Mouse (Mus musculus) stomach, embryonic 16.5 days (tissue): Measurements from ENCODE around the gene Sec22c. TPM values are rescaled to one million over a fixed set of nuclear protein-coding genes. Genes with fewer than 3 reads are reported as not detected.

ENCODE experiments used
- ATAC-seq: fragments of 200-750 bp; cut with Nextera tagmentation; 2 replicates; pipeline ENCODE4 v1.8.0; 2017; ENCODE audit warnings: moderate number of reproducible peaks, moderate TSS enrichment; ENCODE audit not compliant: insufficient read depth, low FRiP score
- H3K27ac ChIP-seq: fragments of 300-500 bp; sonication (generic); 2 replicates; pipeline ENCODE4 v1.5.1; 2014; ENCODE audit warnings: low read length
- H3K27me3 ChIP-seq: fragments of 300-500 bp; sonication (generic); 2 replicates; pipeline ENCODE4 v1.6.1; 2014; ENCODE audit warnings: low read length, control low read depth, mixed read lengths; ENCODE audit not compliant: control insufficient read depth, insufficient read depth
- H3K36me3 ChIP-seq: fragments of 300-500 bp; sonication (generic); 2 replicates; pipeline ENCODE4 v1.6.1; 2014; ENCODE audit warnings: low read length; ENCODE audit not compliant: control insufficient read depth, insufficient read depth
- H3K4me1 ChIP-seq: fragments of 300-500 bp; sonication (generic); 2 replicates; pipeline ENCODE4 v1.6.1; 2014; ENCODE audit warnings: low read length, control low read depth, mixed read lengths; ENCODE audit not compliant: control insufficient read depth, insufficient read depth
- H3K4me2 ChIP-seq: fragments of 300-500 bp; sonication (generic); 2 replicates; pipeline ENCODE4 v1.6.1; 2014; ENCODE audit warnings: low read depth, low read length, mixed read lengths
- H3K4me3 ChIP-seq: fragments of 300-500 bp; sonication (generic); replicated peaks from 2 replicates; pipeline ENCODE4 v1.5.1; 2014; ENCODE audit warnings: mild to moderate bottlenecking, low read length
- H3K9ac ChIP-seq: fragments of 300-500 bp; sonication (generic); 2 replicates; pipeline ENCODE4 v1.6.1; 2014; ENCODE audit warnings: low read length
- H3K9me3 ChIP-seq: fragments of 300-500 bp; sonication (generic); replicated peaks from 2 replicates; pipeline ENCODE4 v1.6.1; 2016; ENCODE audit warnings: low read length, control low read depth; ENCODE audit not compliant: control insufficient read depth
- WGBS: fragments of 180-500 bp; shearing (Covaris S2); extraction: QIAGEN DNeasy Blood & Tissue Kit; methylation state at CpG from one replicate; pipeline ENCODE4 v1.1.7; 2014; 5-methylcytosine and 5-hydroxymethylcytosine counted together
- polyA plus RNA-seq: library from polyadenylated mRNA; unstranded; fragments of >200 nt; fragmentation: Nextera tagmentation; extraction: Ambion mirVana; gene quantifications from 2 replicates; pipeline ENCODE4 v1.2.1, GENCODE M21; 2015

Sec22c gene
- polyA plus RNA-seq, 1 experiment from 2014 or later: 8.8 TPM

GRCm38 (mm10) chr9:121697150-121698049, 7.9 kb downstream of the Sec22c start:
- Histone ChIP-seq H3K4me1 (no peaks in the 10 kb centered on the region), H3K4me2 (no peak overlapping the region), H3K27me3 (no peaks in the 10 kb centered on the region), H3K27ac (no peak overlapping the region), H3K4me3 (no peak overlapping the region), H3K9ac (no peak overlapping the region), H3K9me3 (no peaks in the 10 kb centered on the region), H3K36me3 (0 out of 2 replicates have a peak, but pooled peaks cover 2% of the 10 kb centered on the region)
- ATAC-seq: peak; percentile 37; the same call in 1 of the 2 replicates
- WGBS: 100% methylated on average over 1 of the region's 1 CpGs

DNA sequence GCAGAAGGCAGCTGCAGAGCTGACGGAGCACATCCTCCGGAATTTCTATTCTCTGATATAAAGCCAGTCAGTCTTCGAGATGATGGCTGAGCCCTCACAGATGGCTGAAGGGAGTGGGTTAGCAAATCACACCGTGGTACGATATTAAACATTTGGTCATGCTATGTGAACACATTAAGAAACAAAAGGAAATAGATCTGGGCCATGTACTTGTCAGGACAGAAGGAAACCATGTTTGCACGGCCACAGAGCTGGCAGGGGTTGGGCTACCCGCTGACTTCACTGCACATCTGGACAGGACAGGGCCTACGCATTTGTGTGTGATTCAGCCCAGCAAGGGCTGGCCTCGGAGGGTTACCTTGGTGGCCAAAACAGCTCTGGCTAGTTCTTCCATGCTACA, 8.7 kb downstream of the Sec22c start:
- Histone ChIP-seq H3K27ac (no peak overlapping the region), H3K9me3 (no peaks in the 10 kb centered on the region), H3K36me3 (0 out of 2 replicates have a peak, but pooled peaks cover 2% of the 10 kb centered on the region), H3K27me3 (no peaks in the 10 kb centered on the region), H3K9ac (no peak overlapping the region), H3K4me2 (no peak overlapping the region), H3K4me1 (no peaks in the 10 kb centered on the region), H3K4me3 (no peak overlapping the region)
- no peak for ATAC-seq
- WGBS: 89% methylated on average over 9 of the region's 9 CpGs

- no peak for ATAC-seq
- no peak overlapping the region for H3K27ac ChIP-seq
- H3K4me1 ChIP-seq: no peaks in the 10 kb centered on the region
- no peak overlapping the region for H3K9ac ChIP-seq
- no peaks in the 10 kb centered on the region for H3K9me3 ChIP-seq
- no peak overlapping the region for H3K4me3 ChIP-seq
- WGBS: 78% methylated on average over 12 of the region's 12 CpGs
- no peak overlapping the region for H3K4me2 ChIP-seq
- peaks cover 2% of the 10 kb centered on the region; the same call in 1 of the 2 replicates for H3K36me3 ChIP-seq
- H3K27me3 ChIP-seq: no peaks in the 10 kb centered on the region
These were observed 10.6 kb downstream of the Sec22c start for GRCm38 (mm10) chr9:121694736-121695135.

DNA sequence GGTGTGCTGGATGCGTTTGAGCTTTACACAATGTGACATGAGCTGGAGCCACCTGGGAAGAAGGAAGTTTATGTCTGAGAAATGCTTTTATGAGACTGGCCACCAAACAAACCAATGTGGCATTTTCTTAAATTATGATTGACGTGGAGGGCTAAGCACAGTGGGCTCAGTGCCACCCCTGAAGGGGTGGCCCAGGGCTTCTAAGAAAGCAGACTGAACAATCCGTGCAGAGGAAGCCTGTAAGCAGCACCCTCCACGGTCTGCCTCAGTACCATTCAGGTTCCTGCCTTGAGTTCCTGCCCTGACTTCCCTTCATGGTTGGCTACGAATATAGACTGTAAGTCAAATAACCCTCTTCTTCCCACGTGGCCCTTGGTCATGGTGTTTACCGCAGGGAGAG, 14.6 kb downstream of the Sec22c start:
- WGBS: 81% methylated on average over 7 of the region's 7 CpGs
- Histone ChIP-seq H3K27me3 (no peaks in the 10 kb centered on the region), H3K4me2 (no peak overlapping the region), H3K9me3 (no peaks in the 10 kb centered on the region), H3K27ac (no peak overlapping the region), H3K36me3 (no peaks in the 10 kb centered on the region; the same call in 1 of the 2 replicates), H3K4me3 (no peak overlapping the region), H3K9ac (no peak overlapping the region), H3K4me1 (no peaks in the 10 kb centered on the region)
- no peak for ATAC-seq

- peaks cover under 1% of the 10 kb centered on the region for H3K36me3 ChIP-seq
- no peak overlapping the region for H3K4me2 ChIP-seq
- H3K4me3 ChIP-seq: no peak overlapping the region
- 79% methylated on average over 15 of the region's 15 CpGs for WGBS
- H3K27me3 ChIP-seq: no peaks in the 10 kb centered on the region
- H3K27ac ChIP-seq: no peak overlapping the region
- no peak for ATAC-seq
- H3K9me3 ChIP-seq: no peaks in the 10 kb centered on the region
- no peaks in the 10 kb centered on the region for H3K4me1 ChIP-seq
- no peak overlapping the region for H3K9ac ChIP-seq
These were observed 15.1 kb downstream of the Sec22c start for GRCm38 (mm10) chr9:121690200-121690651.

DNA sequence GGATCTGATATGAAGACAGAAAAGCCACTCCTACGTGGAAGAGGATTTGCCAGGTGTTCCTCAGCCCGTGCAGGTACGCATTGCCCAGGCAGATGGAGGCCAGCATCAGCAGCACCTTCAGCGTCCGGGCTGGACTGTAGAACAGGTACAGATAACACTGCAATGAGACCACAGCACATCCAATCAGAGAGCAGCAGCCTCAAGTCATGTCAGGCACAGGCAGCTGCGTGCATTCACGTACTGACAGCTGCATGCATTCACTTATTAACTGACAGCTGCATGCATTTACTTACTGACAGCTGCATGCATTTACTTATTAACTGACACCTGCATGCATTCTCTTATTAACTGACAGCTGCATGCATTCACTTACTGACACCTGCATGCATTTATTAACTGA, 20.6 kb downstream of the Sec22c start:
- H3K27me3 ChIP-seq: no peaks in the 10 kb centered on the region
- 72% methylated on average over 7 of the region's 7 CpGs for WGBS
- no peaks in the 10 kb centered on the region; the same call in 1 of the 2 replicates for H3K4me1 ChIP-seq
- no peak overlapping the region for H3K27ac ChIP-seq
- H3K9ac ChIP-seq: no peak overlapping the region
- peaks cover 7% of the 10 kb centered on the region; the same call in 1 of the 2 replicates for H3K36me3 ChIP-seq
- no peaks in the 10 kb centered on the region for H3K9me3 ChIP-seq
- ATAC-seq: no peak
- no peak overlapping the region for H3K4me2 ChIP-seq
- H3K4me3 ChIP-seq: no peak overlapping the region

- no peak overlapping the region for H3K4me3 ChIP-seq
- H3K9ac ChIP-seq: no peak overlapping the region
- no peaks in the 10 kb centered on the region for H3K9me3 ChIP-seq
- WGBS: 71% methylated on average over 18 of the region's 18 CpGs
- H3K36me3 ChIP-seq: peaks cover 7% of the 10 kb centered on the region; the same call in 1 of the 2 replicates
- ATAC-seq: no peak
- no peak overlapping the region for H3K27ac ChIP-seq
- no peak overlapping the region for H3K4me2 ChIP-seq
- H3K4me1 ChIP-seq: peaks cover 12% of the 10 kb centered on the region
- no peaks in the 10 kb centered on the region for H3K27me3 ChIP-seq
These were observed 23.1 kb downstream of the Sec22c start for GRCm38 (mm10) chr9:121682037-121682680.

DNA sequence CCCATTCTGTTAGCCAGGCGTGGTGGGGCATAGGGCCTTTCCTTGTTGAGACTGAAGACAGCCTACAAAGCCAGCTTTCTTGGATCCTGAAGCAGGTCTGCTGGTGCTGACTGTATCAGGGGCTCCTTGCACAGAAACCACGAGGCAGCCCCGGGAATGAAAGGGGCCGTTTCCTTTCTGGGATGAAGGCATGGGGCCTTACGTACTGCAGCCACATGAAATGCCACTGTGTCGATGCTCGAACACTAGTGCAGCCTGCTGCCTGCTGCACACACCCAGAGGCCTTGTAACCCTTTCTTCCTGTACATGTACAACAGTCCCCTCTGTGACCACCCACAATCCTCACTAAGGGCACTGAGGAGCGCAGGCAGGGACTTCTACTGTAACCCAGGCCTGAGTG, 24.1 kb downstream of the Sec22c start:
- H3K4me3 ChIP-seq: no peak overlapping the region
- no peak for ATAC-seq
- H3K4me2 ChIP-seq: no peak overlapping the region
- H3K9ac ChIP-seq: no peak overlapping the region
- 72% methylated on average over 8 of the region's 8 CpGs for WGBS
- peaks cover 12% of the 10 kb centered on the region for H3K4me1 ChIP-seq
- no peak overlapping the region for H3K27ac ChIP-seq
- H3K27me3 ChIP-seq: no peaks in the 10 kb centered on the region
- peaks cover 7% of the 10 kb centered on the region; the same call in 1 of the 2 replicates for H3K36me3 ChIP-seq
- H3K9me3 ChIP-seq: no peaks in the 10 kb centered on the region

GRCm38 (mm10) chr9:121679549-121679948, 25.7 kb downstream of the Sec22c start:
- Histone ChIP-seq H3K9me3 (no peaks in the 10 kb centered on the region), H3K27ac (no peak overlapping the region), H3K36me3 (0 out of 2 replicates have a peak, but pooled peaks cover 3% of the 10 kb centered on the region), H3K4me1 (peaks cover 12% of the 10 kb centered on the region), H3K4me2 (no peak overlapping the region), H3K4me3 (no peak overlapping the region), H3K27me3 (no peaks in the 10 kb centered on the region), H3K9ac (no peak overlapping the region)
- peak; percentile 51; the same call in 1 of the 2 replicates for ATAC-seq
- 23% methylated on average over 6 of the region's 6 CpGs for WGBS
